Mouse (Mus musculus) midbrain, embryonic 14.5 days (tissue): Measurements from ENCODE around the gene N4bp2. TPM values are rescaled to one million over a fixed set of nuclear protein-coding genes. Genes with fewer than 3 reads are reported as not detected.
A peak's percentile ranks its signal among the peaks of the same experiment; 100 is the strongest.

ENCODE experiments used
- ATAC-seq: fragments of 200-750 bp; cut with Nextera tagmentation; 2 replicates; pipeline ENCODE4 v1.8.0; 2017; ENCODE audit warnings: moderate number of reproducible peaks, moderate library complexity; ENCODE audit not compliant: low FRiP score, low TSS enrichment
- DNase-seq: peaks from one replicate; pipeline ENCODE4 v3.0.0-alpha.2; 2015
- H3K27ac ChIP-seq: fragments of 300-500 bp; sonication (generic); replicated peaks from 2 replicates; pipeline ENCODE4 v1.5.1; 2014; ENCODE audit warnings: mild to moderate bottlenecking, low read depth, low read length, moderate library complexity
- H3K27me3 ChIP-seq: fragments of 300-500 bp; sonication (generic); 2 replicates; pipeline ENCODE4 v1.6.1; 2014; ENCODE audit warnings: low read length, control low read depth, mixed read lengths; ENCODE audit not compliant: control insufficient read depth, insufficient read depth
- H3K36me3 ChIP-seq: fragments of 300-500 bp; sonication (generic); 2 replicates; pipeline ENCODE4 v1.6.1; 2014; ENCODE audit warnings: low read length, control low read depth; ENCODE audit not compliant: control insufficient read depth, insufficient read depth
- H3K4me1 ChIP-seq: fragments of 300-500 bp; sonication (generic); 2 replicates; pipeline ENCODE4 v1.6.1; 2014; ENCODE audit warnings: mild to moderate bottlenecking, antibody characterized with exemption, low read length, control low read depth; ENCODE audit not compliant: control insufficient read depth, insufficient read depth
- H3K4me2 ChIP-seq: fragments of 300-500 bp; sonication (generic); 2 replicates; pipeline ENCODE4 v1.6.1; 2014; ENCODE audit warnings: mild to moderate bottlenecking, low read length, moderate library complexity
- H3K4me3 ChIP-seq: fragments of 300-500 bp; sonication (generic); replicated peaks from 2 replicates; pipeline ENCODE4 v1.5.1; 2014; ENCODE audit warnings: low read depth, low read length
- H3K9ac ChIP-seq: fragments of 300-500 bp; sonication (generic); replicated peaks from 2 replicates; pipeline ENCODE4 v1.6.1; 2014; ENCODE audit warnings: mild to moderate bottlenecking, low read length, moderate library complexity
- H3K9me3 ChIP-seq: fragments of 300-500 bp; sonication (generic); 2 replicates; pipeline ENCODE4 v1.6.1; 2016; ENCODE audit warnings: low read length, control low read depth, mixed read lengths; ENCODE audit not compliant: control insufficient read depth
- WGBS: fragments of 180-500 bp; shearing (Covaris S2); extraction: QIAGEN DNeasy Blood & Tissue Kit; methylation state at CpG from one replicate; pipeline ENCODE4 v1.1.7; 2014; 5-methylcytosine and 5-hydroxymethylcytosine counted together
- polyA plus RNA-seq: library from polyadenylated mRNA; unstranded; fragments of >200 nt; fragmentation: Nextera tagmentation; extraction: Ambion mirVana; gene quantifications from 2 replicates; pipeline ENCODE4 v1.2.1, GENCODE M21; 2014

N4bp2 gene
- polyA plus RNA-seq, 1 experiment from 2014 or later, result 32.6 TPM

DNA sequence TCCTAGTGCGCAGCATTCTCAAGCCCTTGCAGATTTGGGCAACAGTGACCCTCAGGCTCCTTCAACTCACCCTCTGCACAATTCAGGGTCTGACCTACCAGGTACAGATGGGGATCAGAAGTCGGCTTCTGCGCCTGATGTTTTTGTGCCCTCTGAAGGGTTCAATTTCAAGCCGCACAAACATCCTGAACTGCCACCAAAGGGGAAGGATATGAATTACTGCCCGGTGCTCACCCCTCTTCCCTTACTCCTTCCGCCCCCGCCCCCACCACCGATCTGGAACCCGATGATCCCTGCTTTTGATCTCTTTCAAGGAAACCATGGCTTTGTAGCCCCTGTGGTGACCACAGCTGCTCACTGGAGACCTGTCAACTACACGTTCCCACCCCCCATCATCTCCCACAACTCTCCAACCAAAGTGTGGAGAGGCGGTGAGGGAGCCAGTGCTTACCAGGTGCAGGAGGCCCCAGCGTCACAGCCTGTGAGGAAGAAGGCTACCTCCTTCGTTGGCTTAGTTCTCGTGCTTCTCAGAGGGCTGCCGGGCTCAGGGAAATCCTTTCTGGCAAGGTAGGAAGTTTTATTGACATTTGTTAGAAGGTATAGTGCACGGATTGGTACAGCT, 27.4 kb downstream of the N4bp2 start:
- 84% methylated on average over 16 of the region's 16 CpGs for WGBS
- Histone ChIP-seq H3K27ac (no peak overlapping the region), H3K36me3 (peaks cover 42% of the 10 kb centered on the region)

DNA sequence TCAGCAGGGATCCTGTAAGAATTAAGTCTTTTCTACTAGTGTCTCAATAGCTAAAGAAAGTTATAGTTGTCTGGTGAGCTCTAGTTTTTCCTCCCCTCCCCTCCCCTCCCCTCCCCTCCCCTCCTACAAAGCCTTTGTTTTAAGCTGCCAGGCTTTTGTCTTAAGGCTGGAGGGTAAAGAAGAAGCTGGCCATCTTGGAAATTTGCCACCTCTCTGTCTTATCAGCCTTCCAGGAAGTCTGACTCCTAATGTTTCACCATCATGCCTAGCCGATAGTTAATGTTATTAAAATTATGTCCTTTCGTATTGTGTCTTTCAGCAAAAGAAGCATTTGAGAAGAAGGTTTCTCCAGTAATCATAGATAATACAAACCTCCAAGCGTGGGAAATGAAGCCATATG, 30.9 kb downstream of the N4bp2 start:
- Histone ChIP-seq H3K9me3 (no peaks in the 10 kb centered on the region), H3K9ac (no peak overlapping the region), H3K4me3 (no peak overlapping the region), H3K27me3 (no peaks in the 10 kb centered on the region), H3K36me3 (peaks cover 59% of the 10 kb centered on the region), H3K4me2 (no peak overlapping the region), H3K27ac (no peak overlapping the region), H3K4me1 (no peaks in the 10 kb centered on the region)
- no peak for ATAC-seq
- no peak for DNase-seq
- 89% methylated on average over 3 of the region's 3 CpGs for WGBS

More for the DNA sequence above, 27.4 kb downstream of the N4bp2 start:
- no peaks in the 10 kb centered on the region for H3K27me3 ChIP-seq
- no peaks in the 10 kb centered on the region for H3K4me1 ChIP-seq
- no peaks in the 10 kb centered on the region for H3K9me3 ChIP-seq
- DNase-seq, result no peak
- H3K4me3 ChIP-seq, result no peak overlapping the region
- H3K9ac ChIP-seq, result no peak overlapping the region
- ATAC-seq, result no peak
- no peak overlapping the region for H3K4me2 ChIP-seq

DNA sequence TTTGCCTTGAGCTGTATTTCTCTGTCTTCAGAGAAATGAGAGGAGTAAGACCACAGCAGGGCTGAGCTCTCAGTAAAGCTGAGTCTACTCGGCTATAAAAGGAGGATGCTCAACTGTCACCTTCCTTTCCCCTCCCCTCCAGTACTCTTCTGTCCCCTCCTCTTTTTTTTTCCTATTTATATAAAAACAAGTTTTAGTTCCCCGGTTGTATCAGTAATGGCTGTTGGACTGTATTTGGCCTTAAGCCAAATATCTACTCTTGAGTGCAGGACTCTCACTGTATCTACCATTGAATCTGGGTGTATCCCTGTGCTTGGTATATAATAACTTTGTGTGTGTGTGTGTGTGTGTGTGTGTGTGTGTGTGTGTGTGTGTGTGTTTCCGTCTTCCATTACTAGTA, 31.4 kb downstream of the N4bp2 start:
- no peak overlapping the region for H3K4me2 ChIP-seq
- DNase-seq (no peak), ATAC-seq (no peak)
- 86% methylated on average over 3 of the region's 3 CpGs for WGBS
- H3K4me3 ChIP-seq, result no peak overlapping the region
- H3K27me3 ChIP-seq, result no peaks in the 10 kb centered on the region
- no peak overlapping the region for H3K9ac ChIP-seq
- H3K27ac ChIP-seq, result no peak overlapping the region
- no peaks in the 10 kb centered on the region for H3K4me1 ChIP-seq
- peaks cover 62% of the 10 kb centered on the region for H3K36me3 ChIP-seq
- H3K9me3 ChIP-seq, result no peaks in the 10 kb centered on the region

DNA sequence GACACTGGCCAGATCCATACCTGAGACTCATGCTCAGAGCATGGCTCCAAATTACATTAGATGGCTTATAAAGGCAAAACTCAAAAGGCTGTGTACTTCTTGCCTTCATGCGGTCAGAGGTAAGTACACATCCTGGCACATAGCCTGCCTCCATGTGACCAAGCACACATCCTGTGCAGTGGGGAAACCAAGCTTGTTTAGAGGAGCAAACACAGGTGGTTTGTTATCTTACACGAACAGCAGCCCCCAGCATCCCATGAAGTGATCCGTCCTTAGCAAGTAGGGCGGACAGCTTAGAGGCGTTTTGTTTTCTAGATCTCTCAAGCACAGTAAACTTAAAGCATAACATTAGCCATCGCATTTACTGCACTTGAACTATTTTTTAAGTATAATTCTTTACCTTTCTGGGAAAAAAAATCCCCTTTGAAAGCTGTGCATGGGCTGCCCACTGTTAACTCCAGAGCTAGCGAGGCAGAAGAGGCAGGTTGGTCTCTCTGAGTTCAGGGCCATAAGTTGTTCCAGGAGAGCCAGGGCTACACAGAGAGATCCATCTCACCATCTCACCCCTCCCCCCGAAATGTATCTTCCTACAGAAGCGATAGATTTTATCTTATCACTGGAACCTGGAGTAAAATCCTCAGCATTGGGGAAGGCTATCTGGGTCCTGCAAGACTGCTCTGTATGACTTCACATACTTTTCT, 32.1 kb downstream of the N4bp2 start:
- no peak overlapping the region for H3K4me2 ChIP-seq
- peaks cover 61% of the 10 kb centered on the region for H3K36me3 ChIP-seq
- no peak overlapping the region for H3K9ac ChIP-seq
- no peaks in the 10 kb centered on the region for H3K4me1 ChIP-seq
- H3K27ac ChIP-seq, result no peak overlapping the region
- DNase-seq, result no peak
- no peaks in the 10 kb centered on the region for H3K9me3 ChIP-seq
- no peak overlapping the region for H3K4me3 ChIP-seq
- 95% methylated on average over 9 of the region's 9 CpGs for WGBS
- ATAC-seq, result no peak
- H3K27me3 ChIP-seq, result no peaks in the 10 kb centered on the region

DNA sequence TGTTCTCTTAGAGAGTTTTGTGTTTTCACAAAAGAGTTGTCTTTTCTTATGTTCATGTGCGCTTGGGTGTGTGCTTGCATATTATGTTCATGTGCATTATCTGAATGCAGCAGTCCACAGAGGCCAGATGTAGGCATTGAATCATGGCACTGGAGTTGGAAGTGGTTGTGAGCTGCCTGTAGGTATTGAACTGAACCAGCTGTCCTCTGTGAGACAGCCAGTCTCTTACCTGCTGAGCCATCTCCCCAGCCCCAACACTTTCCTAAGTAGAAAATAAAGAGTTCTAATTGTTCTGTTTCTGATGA, 32.6 kb downstream of the N4bp2 start:
- Histone ChIP-seq H3K27me3 (no peaks in the 10 kb centered on the region), H3K27ac (no peak overlapping the region), H3K9ac (no peak overlapping the region), H3K9me3 (no peaks in the 10 kb centered on the region), H3K4me1 (no peaks in the 10 kb centered on the region), H3K4me3 (no peak overlapping the region), H3K36me3 (peaks cover 56% of the 10 kb centered on the region), H3K4me2 (no peak overlapping the region)
- 91% methylated on average over 1 of the region's 1 CpGs for WGBS
- DNase-seq, result no peak
- no peak for ATAC-seq

DNA sequence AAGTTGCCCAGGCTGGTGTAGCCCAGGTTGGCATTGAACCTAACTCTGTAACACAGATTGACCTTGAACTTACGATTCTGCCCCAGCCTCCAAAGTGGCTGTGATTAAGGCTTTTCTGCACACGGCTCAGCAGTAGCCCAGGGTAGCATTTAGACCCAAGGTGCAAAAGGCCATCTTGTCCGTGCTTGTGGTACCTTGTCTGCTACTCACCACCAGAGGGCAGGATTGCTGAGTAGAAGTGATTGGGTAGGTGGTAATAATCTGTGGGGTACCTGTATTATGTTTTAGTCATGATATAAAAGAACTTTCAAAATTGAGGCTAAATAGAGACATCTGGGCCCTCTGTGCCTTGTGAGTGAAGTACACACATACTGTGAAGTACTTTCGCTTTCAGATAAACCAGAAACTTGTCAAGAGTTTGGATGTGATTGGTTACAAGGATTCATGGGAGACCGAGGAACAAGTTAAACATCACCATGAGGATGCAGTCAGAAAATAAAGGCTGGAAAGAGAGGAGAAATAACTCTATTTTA, 60.3 kb downstream of the N4bp2 start:
- no peak for ATAC-seq
- Histone ChIP-seq H3K36me3 (peaks cover 62% of the 10 kb centered on the region), H3K9ac (no peak overlapping the region), H3K4me3 (no peak overlapping the region), H3K4me1 (no peaks in the 10 kb centered on the region), H3K27me3 (no peaks in the 10 kb centered on the region), H3K4me2 (no peak overlapping the region), H3K27ac (no peak overlapping the region), H3K9me3 (no peaks in the 10 kb centered on the region)
- WGBS, result 76% methylated on average over 5 of the region's 5 CpGs
- DNase-seq, result peak; percentile 74

DNA sequence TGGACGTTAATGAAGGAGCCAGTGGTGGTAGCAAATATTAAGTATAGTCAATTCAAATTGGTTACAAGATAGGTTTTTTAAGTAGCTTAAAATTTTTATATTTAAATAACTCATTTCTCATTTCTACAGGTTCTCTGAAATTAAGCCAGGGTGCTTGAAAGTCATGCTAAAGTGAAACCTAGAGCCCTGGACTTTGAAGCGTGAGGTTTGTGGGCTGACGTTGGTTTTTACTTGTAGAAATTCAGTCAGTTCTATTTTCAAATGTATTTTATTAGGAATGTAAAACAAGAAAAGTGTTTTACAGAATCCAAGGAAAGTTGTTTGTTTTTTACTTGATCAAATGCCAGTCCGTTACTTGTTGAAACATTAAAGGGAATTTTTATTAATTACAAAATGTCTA, 63.2 kb downstream of the N4bp2 start:
- H3K27me3 ChIP-seq, result no peaks in the 10 kb centered on the region
- H3K4me3 ChIP-seq, result no peak overlapping the region
- ATAC-seq (no peak), DNase-seq (no peak)
- H3K36me3 ChIP-seq, result peaks cover 44% of the 10 kb centered on the region
- no peaks in the 10 kb centered on the region for H3K4me1 ChIP-seq
- WGBS, result 97% methylated on average over 4 of the region's 4 CpGs
- no peak overlapping the region for H3K4me2 ChIP-seq
- H3K9me3 ChIP-seq, result no peaks in the 10 kb centered on the region
- no peak overlapping the region for H3K9ac ChIP-seq
- no peak overlapping the region for H3K27ac ChIP-seq

DNA sequence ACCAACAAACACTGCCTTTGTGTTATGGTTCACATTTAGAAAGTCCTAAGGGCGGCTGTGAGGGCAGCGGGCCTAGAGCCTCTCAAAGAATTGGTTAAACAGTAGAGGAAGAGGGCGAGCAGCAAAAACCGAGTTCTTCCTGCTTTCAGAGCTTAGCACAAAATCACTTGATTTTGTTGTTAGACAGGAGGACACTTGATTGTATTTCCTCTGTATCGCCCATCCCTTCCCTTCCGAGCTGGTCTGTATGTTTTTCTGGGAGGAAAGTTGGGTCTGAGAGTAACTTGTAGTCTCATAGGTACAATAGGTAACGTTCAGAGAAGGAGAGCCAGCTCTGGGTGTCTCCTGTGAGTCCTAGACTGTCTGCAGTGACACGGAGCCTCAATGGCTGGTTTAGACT, 63.8 kb downstream of the N4bp2 start:
- Histone ChIP-seq H3K36me3 (peaks cover 39% of the 10 kb centered on the region), H3K9me3 (no peaks in the 10 kb centered on the region), H3K27me3 (no peaks in the 10 kb centered on the region), H3K9ac (no peak overlapping the region), H3K4me3 (no peak overlapping the region), H3K4me2 (no peak overlapping the region), H3K27ac (no peak overlapping the region), H3K4me1 (no peaks in the 10 kb centered on the region)
- WGBS, result 93% methylated on average over 8 of the region's 8 CpGs
- DNase-seq, result no peak
- no peak for ATAC-seq

DNA sequence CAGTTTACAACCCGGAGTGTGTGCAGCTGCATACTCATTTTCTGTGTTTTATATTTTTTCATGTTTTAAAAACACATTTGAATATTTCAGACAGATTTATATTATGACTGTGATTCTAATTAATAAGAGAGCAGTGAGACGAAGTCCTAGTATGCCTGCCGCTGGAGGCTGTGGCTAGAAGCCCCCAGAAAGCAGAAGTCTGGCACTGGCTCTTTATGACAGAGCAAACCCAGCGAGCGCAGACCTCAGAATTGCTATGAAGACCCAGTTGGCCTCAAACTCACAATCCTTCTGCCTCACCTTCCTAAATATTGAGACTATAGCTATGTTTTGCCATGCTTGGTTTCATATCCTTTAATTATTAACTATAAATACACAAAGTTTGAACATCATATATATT, 64.9 kb downstream of the N4bp2 start:
- peaks cover 31% of the 10 kb centered on the region for H3K36me3 ChIP-seq
- no peaks in the 10 kb centered on the region for H3K9me3 ChIP-seq
- no peak for DNase-seq
- 95% methylated on average over 5 of the region's 5 CpGs for WGBS
- no peak overlapping the region for H3K27ac ChIP-seq
- H3K4me1 ChIP-seq, result no peaks in the 10 kb centered on the region
- H3K4me3 ChIP-seq, result no peak overlapping the region
- no peak overlapping the region for H3K9ac ChIP-seq
- ATAC-seq, result no peak
- no peaks in the 10 kb centered on the region for H3K27me3 ChIP-seq
- no peak overlapping the region for H3K4me2 ChIP-seq
